ENCODE assay signal across 18 mouse cellular contexts in genomic region chr14:27921656-27922373, GRCm38 (mm10).
"Had no signal": no experiment of that assay in that cellular context is flagged by ENCODE, and none has a peak within 500 bp of the region (broad histone marks: within the 10 kb centered on the region; RNA-seq: fewer than 3 reads in every experiment).

No protein-coding gene starts in this region.

- H3K4me1 ChIP-seq: liver, embryonic 12.5 days; neural tube, embryonic 13.5 days; neural tube, embryonic 15.5 days had no signal

- H3K27me3 ChIP-seq: liver, embryonic 12.5 days; neural tube, embryonic 13.5 days; neural tube, embryonic 15.5 days had no signal

- DNase-seq: lung, postnatal 10 days; lung, postnatal 36 days; midbrain, embryonic 14.5 days; retina, postnatal 1 day; right cerebral cortex, adult 18-20 months; right cerebral cortex, postnatal 25 days; right cerebral cortex, postnatal 4 days; spleen, adult 18-20 months; thymus, adult 18-20 months; thymus, postnatal 14 days; thymus, postnatal 36 days had no signal

- H3K4me3 ChIP-seq: liver, embryonic 12.5 days; midbrain, embryonic 10.5 days; myocyte; neural tube, embryonic 13.5 days; neural tube, embryonic 15.5 days had no signal

- ATAC-seq: liver, embryonic 12.5 days; midbrain, embryonic 16.5 days had no signal

- H3K9ac ChIP-seq: liver, embryonic 12.5 days; liver, embryonic 14.5 days; neural tube, embryonic 13.5 days; neural tube, embryonic 15.5 days had no signal

- H3K27ac ChIP-seq: liver, embryonic 12.5 days; liver, embryonic 14.5 days; midbrain, embryonic 10.5 days; neural tube, embryonic 13.5 days; neural tube, embryonic 15.5 days had no signal

- H3K36me3 ChIP-seq: liver, embryonic 12.5 days; midbrain, embryonic 10.5 days; neural tube, embryonic 13.5 days; neural tube, embryonic 15.5 days had no signal

- H3K4me2 ChIP-seq: liver, embryonic 12.5 days; neural tube, embryonic 13.5 days; neural tube, embryonic 15.5 days had no signal

- H3K9me3 ChIP-seq: liver, embryonic 12.5 days; midbrain, embryonic 10.5 days; neural tube, embryonic 13.5 days; neural tube, embryonic 15.5 days had no signal
